Mouse (Mus musculus) cerebellum, adult 2 months (tissue): ENCODE results near the gene Haspin. TPM values are rescaled to one million over a fixed set of nuclear protein-coding genes. Genes with fewer than 3 reads are reported as not detected.

Experiments used
- DNase-seq, 2 experiments: peaks; one replicate each; pipeline ENCODE4 v3.0.0; 2021
- H3K27ac ChIP-seq: fragments of 200-500 bp; 2 replicates; pipeline ENCODE4 v1.5.1; 2012; ENCODE audit warnings: low read length, control low read depth, inconsistent platforms; ENCODE audit not compliant: insufficient read depth
- H3K27me3 ChIP-seq: fragments of 200-500 bp; 2 replicates; pipeline ENCODE4 v1.6.1; 2012; ENCODE audit warnings: inconsistent platforms, mild to moderate bottlenecking, low read length, moderate library complexity; ENCODE audit not compliant: control insufficient read depth, insufficient read depth
- H3K4me1 ChIP-seq: fragments of 200-500 bp; 2 replicates; pipeline ENCODE4 v1.6.1; 2011; ENCODE audit warnings: low read length; ENCODE audit not compliant: control insufficient read depth, insufficient read depth
- H3K4me3 ChIP-seq: fragments of 200-500 bp; replicated peaks from 2 replicates; pipeline ENCODE3; 2011; ENCODE audit warnings: mild to moderate bottlenecking, low read depth, low read length, control low read depth; ENCODE audit not compliant: insufficient read depth
- CTCF ChIP-seq: fragments of 200-500 bp; IDR thresholded peaks from 2 replicates; pipeline ENCODE4 v1.5.1; 2011; ENCODE audit warnings: low read depth, mild to moderate bottlenecking, control low read depth, low read length, moderate library complexity, borderline replicate concordance; ENCODE audit not compliant: insufficient read depth
- POLR2A ChIP-seq: fragments of 200-500 bp; IDR thresholded peaks from 2 replicates; pipeline ENCODE4 v1.6.1; 2011; ENCODE audit warnings: low read length, control low read depth, borderline replicate concordance; ENCODE audit not compliant: insufficient read depth
- WGBS: fragments of 180-500 bp; shearing (Covaris S2); methylation state at CpG from one replicate; pipeline ENCODE4 v1.1.7; 2018; 5-methylcytosine and 5-hydroxymethylcytosine counted together
- polyA plus RNA-seq: library from polyadenylated mRNA; depleted of rRNA; stranded (reverse); fragments of >200 nt; gene quantifications from 2 replicates; pipeline ENCODE4 v1.2.3, GENCODE M21; 2012; rRNA removed

Gene Haspin
- polyA plus RNA-seq, 1 experiment = 0.05 TPM

DNA sequence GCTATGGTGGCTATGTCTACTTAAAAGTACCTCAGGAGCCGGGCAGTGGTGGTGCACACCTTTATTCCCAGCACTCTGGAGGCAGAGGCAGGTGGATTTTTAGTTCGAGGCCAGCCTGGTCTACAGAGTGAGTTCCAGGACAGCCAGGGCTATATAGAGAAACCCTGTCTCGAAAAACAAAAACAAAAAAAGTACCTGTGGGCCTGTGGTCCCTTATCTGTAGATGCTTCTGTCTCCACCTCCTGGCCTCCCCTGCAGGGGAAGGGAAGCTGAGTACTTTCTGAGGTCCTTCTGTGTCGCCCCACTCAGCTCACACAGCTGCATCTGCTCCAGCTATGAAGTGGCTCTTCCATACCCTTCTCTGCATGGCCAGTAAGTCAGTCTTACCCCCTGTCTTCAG lies 47.8 kb downstream of the Haspin start, which contains the start of gene Itgae:
TSS of gene Itgae (plus strand) at position 301 of the 400 bp plus-strand sequence.
- DNase-seq = no peak
- Histone ChIP-seq H3K4me1 (no peaks in the 10 kb centered on the region), H3K27ac (no peak within 1 kb of the TSS), H3K27me3 (no peaks in the 10 kb centered on the region), H3K4me3 (no peak within 1 kb of the TSS)
- 89% methylated on average over 4 of the region's 4 CpGs for WGBS
- TF ChIP-seq POLR2A (no peak), CTCF (no peak)

- no peak overlapping the region for H3K27ac ChIP-seq
- H3K4me1 ChIP-seq = peaks cover 2% of the 10 kb centered on the region; the same call in 1 of the 2 replicates
- no peaks in the 10 kb centered on the region for H3K27me3 ChIP-seq
- no peak for DNase-seq
- TF ChIP-seq POLR2A (no peak), CTCF (no peak)
- no peak overlapping the region for H3K4me3 ChIP-seq
- 70% methylated on average over 6 of the region's 6 CpGs for WGBS
These were observed 50.2 kb downstream of the Haspin start for GRCm38 (mm10) chr11:73087700-73088480.

Other genes with a start within 250 kb of the Haspin start
- 104 and 125 TPM in 2 replicates for gene Atp2a3, start 177.1 kb downstream of the Haspin start, polyA plus RNA-seq
- gene P2rx1, start 139.2 kb downstream of the Haspin start, polyA plus RNA-seq = 0.41 and 0.46 TPM in 2 replicates
- gene Camkk1, start 119.3 kb downstream of the Haspin start, polyA plus RNA-seq = 68.8 and 70.8 TPM in 2 replicates
- 6.4 and 6.5 TPM in 2 replicates for gene Ncbp3, start 90.5 kb downstream of the Haspin start, polyA plus RNA-seq
- 0.24 and 0.33 TPM in 2 replicates for gene Itgae, start 47.7 kb downstream of the Haspin start, polyA plus RNA-seq
- gene P2rx5, start 22.1 kb upstream of the Haspin start, polyA plus RNA-seq = 4.5 and 6.2 TPM in 2 replicates
- gene Emc6, start 38.7 kb upstream of the Haspin start, polyA plus RNA-seq = 78.7 and 80.6 TPM in 2 replicates
- 15.9 and 16.5 TPM in 2 replicates for gene Tax1bp3, start 38.8 kb upstream of the Haspin start, polyA plus RNA-seq
- 26.6 and 26.9 TPM in 2 replicates for gene Ctns, start 60.7 kb upstream of the Haspin start, polyA plus RNA-seq
- 4.1 and 4.5 TPM in 2 replicates for gene Shpk, start 61.2 kb upstream of the Haspin start, polyA plus RNA-seq
- 0.16 and 0.33 TPM in 2 replicates for gene Trpv1, start 96.0 kb upstream of the Haspin start, polyA plus RNA-seq
- 0.19 and 0.46 TPM in 2 replicates for gene Trpv3, start 129.1 kb upstream of the Haspin start, polyA plus RNA-seq
- 44.8 and 57.9 TPM in 2 replicates for gene Aspa, start 191.3 kb upstream of the Haspin start, polyA plus RNA-seq
- gene Gm49340, start 191.4 kb upstream of the Haspin start, polyA plus RNA-seq = not detected in 2 replicates
- gene Spata22, start 191.4 kb upstream of the Haspin start, polyA plus RNA-seq = 0.08 and 0.22 TPM in 2 replicates
- not detected in 2 replicates for gene Olfr20, start 212.5 kb upstream of the Haspin start, polyA plus RNA-seq
- gene Olfr376, start 233.0 kb upstream of the Haspin start, polyA plus RNA-seq = not detected in 2 replicates